Mouse (Mus musculus): ENCODE data around the gene Gmip.

The Gmip gene

DNA sequence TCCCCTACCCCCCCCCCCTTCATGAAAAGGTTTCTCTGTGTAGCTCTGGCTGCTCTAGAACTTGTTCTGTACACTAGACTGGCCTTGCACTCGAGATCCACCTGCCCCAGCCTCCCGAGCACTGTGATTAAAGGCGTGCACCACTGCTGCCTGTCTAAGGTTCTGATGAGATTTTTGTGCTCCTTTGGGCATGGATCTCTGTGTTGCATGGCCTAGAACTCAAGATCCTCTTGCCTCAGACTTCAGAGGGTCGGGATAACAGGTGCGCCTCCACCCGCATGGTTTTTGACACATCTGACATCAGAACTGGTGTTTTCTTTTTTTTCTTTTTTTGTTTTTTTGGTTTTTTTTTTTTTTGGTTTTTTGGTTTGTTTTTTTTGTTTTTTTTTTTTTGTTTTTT, 3.9 kb upstream of the Gmip start:
- DNase-seq (ENCODE audit: low spot score): peak; percentile 1

GRCm38 (mm10) chr8:69805086-69805485, 3.4 kb upstream of the Gmip start:
- DNase-seq (ENCODE audit: low spot score): peak; percentile 5

- peak; percentile 2 for DNase-seq (ENCODE audit: low spot score)
Observed at GRCm38 (mm10) chr8:69805491-69805890, 3.0 kb upstream of the Gmip start.

DNA sequence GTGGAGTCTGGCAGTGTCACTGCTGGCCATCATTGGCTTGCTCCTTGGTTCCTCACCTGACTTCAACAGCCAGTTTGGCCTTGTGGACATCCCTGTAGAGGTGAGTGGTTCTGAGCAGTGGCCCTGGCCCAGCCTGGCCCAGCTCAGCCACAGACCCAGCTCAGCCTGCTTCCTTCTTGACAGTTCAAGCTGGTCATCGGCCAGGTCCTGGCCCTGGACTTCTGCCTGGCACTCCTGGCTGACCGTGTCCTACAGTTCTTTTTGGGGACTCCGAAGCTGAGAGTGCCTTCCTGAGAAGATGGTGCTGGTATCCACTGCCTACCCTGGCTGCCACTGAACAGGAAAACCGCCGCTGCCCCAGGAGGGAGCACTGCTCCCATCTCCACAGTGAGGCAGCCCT, 1.2 kb upstream of the Gmip start:
- no peak for DNase-seq (ENCODE audit: low spot score)

DNA sequence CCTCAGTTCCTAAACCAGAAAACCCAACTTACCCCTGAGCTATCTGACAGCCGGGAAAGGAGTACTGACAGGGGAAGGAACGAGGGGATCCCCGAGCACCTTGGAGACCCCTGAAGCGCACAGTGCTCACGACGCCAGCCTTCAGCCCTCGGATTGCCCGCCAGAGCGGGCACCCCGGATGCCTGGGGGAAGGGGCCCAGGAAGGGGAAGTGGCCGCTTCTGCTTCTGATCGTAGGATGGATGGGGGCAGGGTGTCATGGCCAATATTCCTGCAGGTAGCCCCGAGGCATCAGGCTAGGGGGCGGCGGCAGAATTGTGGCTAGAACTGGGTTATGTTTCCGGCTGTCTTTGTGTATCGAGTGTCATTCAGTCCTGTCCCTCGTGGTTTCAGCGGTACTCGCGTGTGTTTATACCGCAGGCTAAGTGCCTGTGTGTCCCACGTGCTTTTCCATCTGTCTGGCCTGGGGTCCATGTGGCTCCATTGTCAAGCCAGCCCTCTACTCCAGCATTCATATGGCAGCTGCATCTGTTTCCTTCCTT, 455 bp downstream of the Gmip start:
- peak; percentile 26 for DNase-seq (ENCODE audit: low spot score)

DNA sequence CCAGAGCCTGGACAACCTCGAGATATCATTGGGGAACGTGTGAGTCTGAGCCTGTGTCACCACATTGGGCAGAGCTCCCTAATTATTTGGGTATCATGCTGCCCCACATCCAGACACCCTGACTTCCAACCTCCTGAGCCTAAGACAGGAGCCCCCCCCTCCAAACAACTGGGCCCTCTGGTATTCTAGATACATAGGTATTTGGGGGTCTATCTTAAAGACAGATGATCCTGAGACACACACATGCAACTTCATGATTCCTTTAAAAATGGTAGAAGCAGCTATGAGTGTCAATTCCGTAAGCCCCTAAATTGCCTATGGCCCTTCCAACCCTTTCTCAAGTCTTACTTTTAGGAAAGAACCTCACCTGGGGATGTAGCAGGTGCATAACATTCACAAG, 1.3 kb downstream of the Gmip start:
- DNase-seq (ENCODE audit: low spot score): no peak

- no peak for DNase-seq (ENCODE audit: low spot score)
Observed at GRCm38 (mm10) chr8:69814881-69815280, 6.4 kb downstream of the Gmip start.

GRCm38 (mm10) chr8:69815396-69815795, 6.9 kb downstream of the Gmip start:
- no peak for DNase-seq (ENCODE audit: low spot score)

GRCm38 (mm10) chr8:69820466-69820865, 12.0 kb downstream of the Gmip start:
- no peak for DNase-seq (ENCODE audit: low spot score)

DNA sequence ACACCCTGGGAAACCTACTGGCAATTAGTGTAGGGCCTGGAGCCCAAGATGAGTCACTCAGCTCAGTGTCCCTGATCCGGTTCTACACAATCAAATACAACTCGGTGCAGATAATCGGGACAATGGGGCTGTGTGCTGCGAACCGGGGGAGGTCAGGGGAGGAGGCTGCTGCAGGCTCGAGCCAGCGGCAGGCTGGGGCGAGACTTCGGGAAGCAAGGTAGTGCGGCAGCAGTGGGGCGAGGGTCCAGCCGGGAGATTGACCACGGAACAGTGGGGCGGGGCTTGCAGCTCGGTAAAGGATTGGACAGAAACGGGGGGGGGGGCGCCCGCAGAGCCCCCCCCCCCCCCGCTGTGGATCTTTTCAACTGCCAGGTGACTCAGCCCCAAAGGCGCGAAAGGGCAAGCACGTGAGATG, 13.5 kb downstream of the Gmip start:
- DNase-seq (ENCODE audit: low spot score): peak; percentile 51

DNA sequence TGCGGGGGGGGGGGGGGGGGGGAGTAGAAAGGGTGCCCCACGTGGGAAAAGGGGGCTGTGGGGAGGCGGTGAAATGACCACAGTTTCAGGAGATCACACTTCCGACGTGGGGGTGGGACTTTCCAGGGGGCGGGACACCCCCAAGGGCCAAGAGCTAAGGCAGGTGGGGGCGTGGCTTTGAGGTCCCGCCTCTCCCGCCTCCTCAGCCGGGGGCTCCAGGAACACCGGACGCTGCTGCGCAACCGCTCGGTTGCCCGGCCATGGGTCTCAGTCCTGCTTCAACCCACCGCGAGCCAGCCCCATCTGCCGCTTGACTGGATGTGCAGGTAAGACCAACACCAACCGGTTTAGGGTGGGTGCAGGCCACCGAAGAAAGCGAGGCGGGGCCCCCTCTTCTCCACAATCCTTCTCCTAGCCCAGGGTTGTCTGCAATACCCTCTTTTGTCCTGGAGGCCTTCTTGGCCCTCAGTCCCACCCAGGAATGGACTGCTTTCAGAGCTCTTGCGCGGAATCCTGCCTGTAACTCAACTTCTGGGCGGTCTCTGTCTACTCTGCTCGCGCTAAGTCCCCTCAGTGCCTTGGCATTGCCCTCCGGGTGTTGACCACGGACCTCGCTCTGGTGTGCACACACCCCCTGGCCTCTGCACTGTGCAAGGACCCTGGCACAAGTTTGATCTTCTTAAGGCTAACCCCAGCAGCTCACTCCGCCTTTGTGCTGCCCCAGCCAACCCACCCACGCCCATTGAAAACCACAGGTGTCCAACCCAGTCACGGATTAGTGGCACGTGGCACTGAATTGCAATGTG, 14.1 kb downstream of the Gmip start, which contains the start of gene Lpar2:
Lpar2 (plus strand) TSS at position 44 of the 806 bp plus-strand sequence.
- DNase-seq (ENCODE audit: low spot score): peak; percentile 74

DNA sequence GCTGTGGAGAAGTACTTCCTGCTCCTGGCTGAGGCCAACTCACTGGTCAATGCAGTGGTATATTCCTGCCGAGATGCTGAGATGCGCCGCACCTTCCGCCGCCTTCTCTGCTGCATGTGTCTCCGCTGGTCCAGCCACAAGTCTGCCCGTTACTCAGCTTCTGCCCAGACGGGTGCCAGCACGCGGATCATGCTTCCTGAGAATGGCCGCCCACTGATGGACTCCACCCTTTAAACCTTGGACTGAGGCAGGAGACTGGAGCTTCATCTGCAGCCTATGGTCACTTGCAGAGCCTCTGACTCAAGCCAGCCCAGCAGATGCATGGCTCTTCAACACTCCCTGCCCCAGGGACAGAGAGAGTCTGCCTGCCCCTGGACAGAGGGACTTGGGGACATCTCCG, 17.9 kb downstream of the Gmip start:
- no peak for DNase-seq (ENCODE audit: low spot score)

- peak; percentile 84 for DNase-seq (ENCODE audit: low spot score)
Observed at GRCm38 (mm10) chr8:69832298-69832853, 23.9 kb downstream of the Gmip start, which contains the start of gene Pbx4. TSS of gene Pbx4 (plus strand) at chr8:69832491.

DNA sequence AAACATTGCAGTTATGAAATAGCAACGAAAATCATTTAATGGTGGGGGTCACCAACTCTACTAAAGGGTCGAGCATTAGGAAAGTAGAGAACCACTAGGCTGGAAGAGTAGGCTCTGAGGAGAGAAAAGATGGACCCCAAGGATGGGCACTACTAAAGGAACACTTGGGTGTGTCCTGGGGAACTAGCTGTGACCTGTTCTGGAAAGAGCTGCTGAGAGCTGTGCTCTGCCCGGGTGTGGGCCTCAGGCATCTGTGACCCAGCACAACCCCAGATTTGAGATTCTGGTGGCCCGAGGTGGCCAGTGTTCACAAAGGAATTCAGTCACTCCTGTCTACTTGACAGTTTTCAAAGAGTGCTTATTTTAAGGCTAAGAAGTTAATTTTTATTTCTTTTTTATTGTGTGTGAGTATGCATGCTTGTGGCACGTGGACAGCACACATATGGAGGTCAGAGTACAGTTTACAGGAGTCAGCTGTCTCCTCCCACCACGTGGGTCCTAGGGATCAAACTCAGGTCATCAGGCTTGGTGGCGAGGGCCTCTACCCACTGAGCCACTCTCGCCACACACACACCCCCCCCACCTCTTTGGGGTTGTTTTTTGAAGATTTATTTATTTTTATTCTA, 28.7 kb downstream of the Gmip start:
- no peak for DNase-seq (ENCODE audit: low spot score)

DNA sequence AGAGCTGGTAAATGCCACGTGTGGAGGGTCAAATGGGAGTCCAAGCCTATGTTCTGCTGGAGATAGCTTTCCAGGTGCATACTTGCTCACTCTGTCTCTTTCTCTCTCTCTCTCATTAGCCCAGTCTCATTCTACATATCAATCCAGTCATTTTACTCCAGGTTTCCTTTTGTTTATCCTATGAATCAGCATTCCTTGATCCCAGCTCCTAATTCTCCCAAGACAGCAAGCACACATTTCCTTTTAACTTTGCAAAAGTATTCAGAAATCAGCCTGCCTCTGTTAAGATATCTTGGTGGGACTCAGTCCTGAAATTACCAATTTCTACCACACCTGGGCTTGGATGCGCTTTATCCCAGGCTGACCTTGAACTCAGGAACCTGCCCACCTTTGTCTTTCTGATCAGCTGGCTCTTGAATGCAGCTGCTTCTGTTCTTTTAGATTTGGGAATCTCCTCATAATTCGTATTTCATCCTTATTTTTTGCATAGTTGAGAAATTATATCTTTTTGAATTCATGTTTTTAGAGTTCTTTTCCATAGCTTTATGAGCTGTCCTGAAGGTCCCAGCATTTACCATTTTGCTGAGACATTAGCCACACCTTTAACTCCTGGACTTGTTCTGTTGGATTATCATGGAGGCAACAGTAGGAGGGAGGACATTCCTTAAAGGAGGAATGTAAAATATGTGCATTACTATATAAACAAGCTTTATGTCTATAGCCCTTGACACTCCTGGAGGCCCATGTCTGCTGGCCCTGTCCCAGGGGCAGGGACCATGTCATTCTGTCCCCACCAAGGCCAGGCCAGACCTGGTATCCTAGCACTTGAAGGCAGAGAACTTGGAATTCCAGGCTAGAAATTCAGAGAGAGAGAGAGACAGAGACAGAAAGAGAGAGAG, 38.9 kb downstream of the Gmip start:
- DNase-seq (ENCODE audit: low spot score): no peak

DNA sequence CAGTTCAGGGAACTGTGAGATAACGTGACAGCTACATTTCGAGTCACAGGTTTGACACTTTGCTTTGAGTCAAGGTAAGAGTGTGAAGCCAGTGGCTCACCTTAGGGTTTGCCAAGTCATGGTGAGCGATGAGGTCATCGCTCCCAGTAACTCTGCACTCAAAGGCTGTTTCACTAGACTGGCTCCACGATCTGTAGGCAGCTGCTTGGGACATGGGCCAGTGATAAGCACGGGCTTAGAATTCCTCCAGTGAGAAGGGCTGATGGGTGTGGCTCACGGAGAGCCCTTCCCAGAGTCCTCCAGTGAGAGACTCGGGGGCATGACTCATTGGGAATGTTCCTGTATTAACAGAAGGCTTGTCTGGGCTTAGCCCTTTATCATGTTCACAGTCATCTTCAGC, 40.5 kb downstream of the Gmip start:
- no peak for DNase-seq (ENCODE audit: low spot score)

GRCm38 (mm10) chr8:69849899-69850298, 41.4 kb downstream of the Gmip start:
- no peak for DNase-seq (ENCODE audit: low spot score)

- DNase-seq (ENCODE audit: low spot score): no peak
Observed at GRCm38 (mm10) chr8:69850926-69851506, 42.5 kb downstream of the Gmip start.

GRCm38 (mm10) chr8:69853869-69854268, 45.4 kb downstream of the Gmip start:
- DNase-seq (ENCODE audit: low spot score): no peak

DNA sequence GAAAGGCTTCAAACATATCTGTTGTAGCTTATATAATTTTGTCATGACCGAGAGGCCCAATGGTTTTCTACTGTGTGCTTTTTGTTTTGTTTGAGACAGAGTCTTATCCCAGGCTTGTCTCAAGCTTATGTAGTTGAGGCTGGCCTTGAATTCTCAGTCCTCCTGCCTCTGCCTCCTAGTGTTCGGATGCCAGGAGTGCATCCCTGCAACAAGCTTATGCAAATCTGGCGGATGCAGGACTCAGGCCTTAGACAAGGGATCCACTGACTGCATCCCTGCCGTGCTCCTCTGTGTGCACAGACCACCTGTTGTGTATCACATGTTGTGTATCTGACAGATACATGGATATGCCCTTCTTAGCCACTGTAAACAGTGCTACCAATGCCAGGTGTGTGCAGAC, 52.3 kb downstream of the Gmip start:
- DNase-seq (ENCODE audit: low spot score): no peak

- no peak for DNase-seq (ENCODE audit: low spot score)
Observed at GRCm38 (mm10) chr8:69861251-69861650, 52.8 kb downstream of the Gmip start.
